Mouse (Mus musculus) olfactory bulb, adult 2 months (tissue): Measurements from ENCODE around the gene Map4k2.

ENCODE experiments used
- CTCF ChIP-seq: fragments of 200-500 bp; IDR thresholded peaks from 2 replicates; pipeline ENCODE4 v1.5.1; 2012; ENCODE audit warnings: low read depth, mild to moderate bottlenecking, low read length, moderate library complexity; ENCODE audit not compliant: insufficient read depth
- POLR2A ChIP-seq: fragments of 200-500 bp; IDR thresholded peaks from 2 replicates; pipeline ENCODE4 v1.6.1; 2012; ENCODE audit warnings: mild to moderate bottlenecking, low read depth, low read length, moderate library complexity; ENCODE audit not compliant: insufficient read depth

DNA sequence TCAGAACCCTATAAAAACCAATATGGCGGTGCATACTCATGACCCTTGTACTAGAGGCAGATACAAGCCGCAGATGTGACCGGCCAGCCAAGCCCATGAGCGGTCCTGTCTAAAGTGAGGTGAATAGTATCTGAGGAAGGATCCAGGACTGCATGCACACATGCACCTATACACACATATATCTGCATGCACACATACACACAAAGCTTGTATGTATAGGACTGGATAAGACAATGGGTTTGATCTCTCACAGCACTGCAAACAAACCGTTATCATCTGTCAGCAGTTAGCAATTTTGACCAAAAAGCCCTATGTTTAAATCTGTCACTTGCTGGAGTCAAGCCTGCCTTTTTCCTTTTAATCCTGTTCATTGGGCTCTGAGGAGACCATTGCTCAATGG is 38.8 kb upstream of the Map4k2 start:
- TF ChIP-seq POLR2A: no peak
- no peak for TF ChIP-seq CTCF
